Mouse (Mus musculus) lung, postnatal 14 days (tissue): ENCODE data around the gene Arsb.

Source experiments
- DNase-seq: peaks from one replicate; pipeline ENCODE4 v3.0.0; 2021

Gene Arsb

GRCm38 (mm10) chr13:93771588-93772278 is at the start of gene Arsb:
Gene Arsb (plus strand): TSS chr13:93771630.
- DNase-seq = peak; percentile 86

GRCm38 (mm10) chr13:93721916-93722315 is 49.5 kb upstream of the Arsb start:
- no peak for DNase-seq

GRCm38 (mm10) chr13:93723455-93723854 is 48.0 kb upstream of the Arsb start:
- no peak for DNase-seq

GRCm38 (mm10) chr13:93724206-93724605 is 47.2 kb upstream of the Arsb start:
- DNase-seq = peak; percentile 7

GRCm38 (mm10) chr13:93735131-93735636 is 36.2 kb upstream of the Arsb start:
- no peak for DNase-seq

- DNase-seq = no peak
These were observed 27.3 kb upstream of the Arsb start for GRCm38 (mm10) chr13:93744118-93744517.

GRCm38 (mm10) chr13:93752597-93753400 is 18.6 kb upstream of the Arsb start:
- DNase-seq = no peak

- DNase-seq = no peak
These were observed 16.3 kb upstream of the Arsb start for GRCm38 (mm10) chr13:93755084-93755483.

- DNase-seq = no peak
These were observed 14.8 kb upstream of the Arsb start for GRCm38 (mm10) chr13:93756674-93757073.

- DNase-seq = no peak
These were observed 13.9 kb upstream of the Arsb start for GRCm38 (mm10) chr13:93757514-93757913.

GRCm38 (mm10) chr13:93758149-93758898 is 13.1 kb upstream of the Arsb start:
- no peak for DNase-seq

GRCm38 (mm10) chr13:93761831-93762230 is 9.6 kb upstream of the Arsb start:
- no peak for DNase-seq

- no peak for DNase-seq
These were observed 8.6 kb upstream of the Arsb start for GRCm38 (mm10) chr13:93762879-93763278.

- DNase-seq = no peak
These were observed 7.0 kb upstream of the Arsb start for GRCm38 (mm10) chr13:93764321-93764973.

- DNase-seq = no peak
These were observed 321 bp upstream of the Arsb start for GRCm38 (mm10) chr13:93771031-93771587.

GRCm38 (mm10) chr13:93772279-93772636 is 828 bp downstream of the Arsb start:
- no peak for DNase-seq

GRCm38 (mm10) chr13:93772861-93773260 is 1.4 kb downstream of the Arsb start:
- DNase-seq = no peak

- DNase-seq = no peak
These were observed 2.4 kb downstream of the Arsb start for GRCm38 (mm10) chr13:93773704-93774315.

GRCm38 (mm10) chr13:93782823-93783222 is 11.4 kb downstream of the Arsb start:
- DNase-seq = no peak

- peak; percentile 21 for DNase-seq
These were observed 13.9 kb downstream of the Arsb start for GRCm38 (mm10) chr13:93785329-93785728.

- DNase-seq = no peak
These were observed 14.6 kb downstream of the Arsb start for GRCm38 (mm10) chr13:93786051-93786450.

- DNase-seq = peak; percentile 20
These were observed 16.2 kb downstream of the Arsb start for GRCm38 (mm10) chr13:93787647-93788046.
